Mouse (Mus musculus) spleen, adult 2 months (tissue): Measurements from ENCODE around the gene Thoc5. TPM values are rescaled to one million over a fixed set of nuclear protein-coding genes. Genes with fewer than 3 reads are reported as not detected.

ENCODE experiments used
- DNase-seq, 2 experiments: peaks; one replicate each; pipeline versions ENCODE4 v3.0.0 to v3.0.0-alpha.2; 2012 to 2021; ENCODE audit warnings: low spot score in 2 of 2, low read depth in 1 of 2
- H3K27ac ChIP-seq: fragments of 200-500 bp; 2 replicates; pipeline ENCODE4 v1.5.1; 2012; ENCODE audit warnings: low read length, inconsistent platforms; ENCODE audit not compliant: insufficient read depth
- H3K27me3 ChIP-seq: fragments of 200-500 bp; 2 replicates; pipeline ENCODE4 v1.6.1; 2012; ENCODE audit warnings: mild to moderate bottlenecking, moderate library complexity, low read length, inconsistent platforms; ENCODE audit not compliant: control insufficient read depth, insufficient read depth
- H3K36me3 ChIP-seq: fragments of 200-500 bp; 2 replicates; pipeline ENCODE4 v1.6.1; 2012; ENCODE audit warnings: mild to moderate bottlenecking, low read length, inconsistent platforms; ENCODE audit not compliant: control insufficient read depth, insufficient read depth
- H3K4me1 ChIP-seq: fragments of 200-500 bp; 2 replicates; pipeline ENCODE4 v1.6.1; 2011; ENCODE audit warnings: inconsistent platforms; ENCODE audit not compliant: control insufficient read depth, insufficient read depth, insufficient read length
- H3K4me3 ChIP-seq: fragments of 200-500 bp; 2 replicates; pipeline ENCODE4 v1.5.1; 2011; ENCODE audit warnings: mild to moderate bottlenecking, inconsistent platforms; ENCODE audit not compliant: insufficient read depth, insufficient read length; ENCODE audit errors: extremely low read depth
- CTCF ChIP-seq: fragments of 200-500 bp; IDR thresholded peaks from 2 replicates; pipeline ENCODE4 v1.5.1; 2011; ENCODE audit warnings: mild to moderate bottlenecking, inconsistent platforms; ENCODE audit not compliant: insufficient read depth, insufficient read length, insufficient replicate concordance; ENCODE audit errors: extremely low read depth
- POLR2A ChIP-seq: fragments of 200-500 bp; IDR thresholded peaks from 2 replicates; pipeline ENCODE4 v1.6.1; 2011; ENCODE audit warnings: low read depth, low read length, inconsistent platforms
- WGBS: fragments of 180-500 bp; shearing (Covaris S2); methylation state at CpG from one replicate; pipeline ENCODE4 v1.1.7; 2018; 5-methylcytosine and 5-hydroxymethylcytosine counted together
- polyA plus RNA-seq: library from polyadenylated mRNA; depleted of rRNA; stranded (reverse); fragments of >200 nt; gene quantifications from 2 replicates; pipeline ENCODE4 v1.2.3, GENCODE M21; 2012

Thoc5 gene
- polyA plus RNA-seq, 1 experiment: 13.8 TPM

GRCm38 (mm10) chr11:4881087-4881486 lies 14.0 kb upstream of the Thoc5 start:
- Histone ChIP-seq H3K4me1 (no peaks in the 10 kb centered on the region), H3K4me3 (no peak overlapping the region), H3K36me3 (no peaks in the 10 kb centered on the region), H3K27me3 (no peaks in the 10 kb centered on the region), H3K27ac (no peak overlapping the region)
- 82% methylated on average over 4 of the region's 4 CpGs for WGBS
- DNase-seq: no peak
- TF ChIP-seq CTCF (no peak), POLR2A (no peak)

- Histone ChIP-seq H3K4me1 (no peaks in the 10 kb centered on the region), H3K4me3 (no peak overlapping the region), H3K27ac (no peak overlapping the region), H3K36me3 (no peaks in the 10 kb centered on the region), H3K27me3 (no peaks in the 10 kb centered on the region)
- TF ChIP-seq CTCF (no peak), POLR2A (no peak)
- 91% methylated on average over 14 of the region's 14 CpGs for WGBS
- no peak for DNase-seq
These were observed 12.1 kb upstream of the Thoc5 start for GRCm38 (mm10) chr11:4882892-4883627.

- peak in 1 of 2 experiments; percentile 43 for DNase-seq
- Histone ChIP-seq H3K36me3 (no peaks in the 10 kb centered on the region; the same call in 1 of the 2 replicates), H3K4me1 (no peaks in the 10 kb centered on the region), H3K27ac (no peak overlapping the region), H3K27me3 (no peaks in the 10 kb centered on the region), H3K4me3 (no peak overlapping the region)
- TF ChIP-seq POLR2A (no peak), CTCF (peak; percentile 21; the same call in 1 of the 2 replicates)
- WGBS: 70% methylated on average over 2 of the region's 2 CpGs
These were observed 9.7 kb upstream of the Thoc5 start for GRCm38 (mm10) chr11:4885385-4885903.

- H3K4me3 ChIP-seq: no peak overlapping the region
- H3K27ac ChIP-seq: no peak overlapping the region
- no peaks in the 10 kb centered on the region for H3K27me3 ChIP-seq
- H3K36me3 ChIP-seq: no peaks in the 10 kb centered on the region; the same call in 1 of the 2 replicates
- TF ChIP-seq CTCF (no peak), POLR2A (no peak)
- DNase-seq: no peak
- WGBS: 91% methylated on average over 3 of the region's 3 CpGs
- no peaks in the 10 kb centered on the region for H3K4me1 ChIP-seq
These were observed 8.1 kb upstream of the Thoc5 start for GRCm38 (mm10) chr11:4886987-4887386.

- no peaks in the 10 kb centered on the region for H3K27me3 ChIP-seq
- 79% methylated on average over 5 of the region's 5 CpGs for WGBS
- no peak overlapping the region for H3K27ac ChIP-seq
- TF ChIP-seq CTCF (peak; percentile 28; the same call in 1 of the 2 replicates), POLR2A (no peak)
- H3K4me3 ChIP-seq: no peak overlapping the region
- H3K4me1 ChIP-seq: peaks cover 3% of the 10 kb centered on the region; the same call in 1 of the 2 replicates
- H3K36me3 ChIP-seq: peaks cover 25% of the 10 kb centered on the region
- no peak for DNase-seq
These were observed 5.3 kb downstream of the Thoc5 start for GRCm38 (mm10) chr11:4900437-4900836.

- peaks cover 28% of the 10 kb centered on the region for H3K36me3 ChIP-seq
- no peaks in the 10 kb centered on the region for H3K27me3 ChIP-seq
- WGBS: 93% methylated on average over 6 of the region's 6 CpGs
- H3K4me1 ChIP-seq: no peaks in the 10 kb centered on the region; the same call in 1 of the 2 replicates
- H3K27ac ChIP-seq: no peak overlapping the region
- H3K4me3 ChIP-seq: no peak overlapping the region
- TF ChIP-seq POLR2A (no peak), CTCF (no peak)
- no peak for DNase-seq
These were observed 6.8 kb downstream of the Thoc5 start for GRCm38 (mm10) chr11:4901956-4902355.

GRCm38 (mm10) chr11:4906231-4906630 lies 11.1 kb downstream of the Thoc5 start:
- H3K27me3 ChIP-seq: no peaks in the 10 kb centered on the region
- no peak for DNase-seq
- TF ChIP-seq CTCF (no peak), POLR2A (no peak)
- no peak overlapping the region for H3K4me3 ChIP-seq
- H3K36me3 ChIP-seq: peaks cover 33% of the 10 kb centered on the region
- 92% methylated on average over 6 of the region's 6 CpGs for WGBS
- H3K4me1 ChIP-seq: no peaks in the 10 kb centered on the region
- no peak overlapping the region for H3K27ac ChIP-seq
